Mouse (Mus musculus): ENCODE results near the gene Prr9.

Prr9 gene

DNA sequence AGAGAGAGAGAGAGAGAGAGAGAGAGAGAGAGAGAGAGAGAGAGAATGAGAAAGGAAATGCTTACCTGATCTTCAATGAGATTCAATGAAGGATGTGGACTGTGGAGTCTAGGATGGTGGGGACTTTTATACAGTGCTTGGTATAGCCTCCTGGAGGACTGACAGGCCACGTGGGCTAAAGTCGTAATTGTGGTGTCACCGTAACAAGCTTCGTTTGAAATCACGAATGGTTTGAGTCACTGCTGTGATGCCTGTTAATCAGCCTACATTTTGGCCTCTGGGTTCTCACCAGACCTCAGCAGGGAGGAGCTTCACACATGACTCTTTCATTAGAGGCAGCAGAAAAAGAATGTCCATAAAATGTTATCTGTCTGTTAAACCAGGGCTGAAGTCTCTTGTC is at the start of gene Prr9:
Prr9 (minus strand) TSS at position 101 of the 400 bp plus-strand sequence.
- DNase-seq = no peak

DNA sequence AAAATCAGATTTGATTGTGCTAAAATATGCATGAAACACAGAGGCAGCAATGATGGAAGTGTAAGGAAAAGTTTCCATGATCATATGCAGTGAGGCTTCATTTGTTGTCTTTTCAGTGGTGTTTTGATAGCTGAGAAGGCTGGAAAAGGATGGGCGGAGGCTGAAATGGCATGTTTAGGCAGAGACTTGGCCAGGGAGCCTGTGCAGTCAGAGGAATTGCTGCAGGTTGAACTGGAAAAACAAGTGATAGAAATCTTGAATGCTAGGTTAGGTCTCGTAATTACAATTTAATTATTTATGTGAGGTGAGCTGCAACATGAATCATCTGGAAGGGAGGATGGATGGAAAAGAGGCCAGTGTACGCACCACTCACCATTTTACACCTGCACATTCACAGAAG is 46.1 kb upstream of the Prr9 start:
- DNase-seq = peak; percentile 2 to 34

DNA sequence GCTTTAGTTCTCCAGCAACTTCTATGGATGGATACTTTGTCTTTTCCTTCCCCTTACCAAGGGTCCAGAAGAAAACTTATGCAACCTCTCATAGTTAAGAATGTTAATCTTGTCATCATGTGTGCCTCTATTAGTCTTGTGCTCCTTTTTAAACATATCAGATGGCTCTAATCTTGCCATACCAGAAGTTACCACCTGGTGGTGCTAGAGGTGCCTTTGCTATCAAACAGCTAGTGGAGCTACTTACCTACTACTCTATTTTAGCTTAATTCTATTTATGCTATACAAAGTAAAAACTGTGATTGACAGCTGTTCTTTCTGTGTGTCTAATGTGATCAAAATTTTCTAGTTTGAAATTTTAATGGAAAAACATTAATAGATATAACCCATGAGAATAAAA is 29.6 kb upstream of the Prr9 start:
- DNase-seq = peak in 1 of 2 experiments; percentile 70

DNA sequence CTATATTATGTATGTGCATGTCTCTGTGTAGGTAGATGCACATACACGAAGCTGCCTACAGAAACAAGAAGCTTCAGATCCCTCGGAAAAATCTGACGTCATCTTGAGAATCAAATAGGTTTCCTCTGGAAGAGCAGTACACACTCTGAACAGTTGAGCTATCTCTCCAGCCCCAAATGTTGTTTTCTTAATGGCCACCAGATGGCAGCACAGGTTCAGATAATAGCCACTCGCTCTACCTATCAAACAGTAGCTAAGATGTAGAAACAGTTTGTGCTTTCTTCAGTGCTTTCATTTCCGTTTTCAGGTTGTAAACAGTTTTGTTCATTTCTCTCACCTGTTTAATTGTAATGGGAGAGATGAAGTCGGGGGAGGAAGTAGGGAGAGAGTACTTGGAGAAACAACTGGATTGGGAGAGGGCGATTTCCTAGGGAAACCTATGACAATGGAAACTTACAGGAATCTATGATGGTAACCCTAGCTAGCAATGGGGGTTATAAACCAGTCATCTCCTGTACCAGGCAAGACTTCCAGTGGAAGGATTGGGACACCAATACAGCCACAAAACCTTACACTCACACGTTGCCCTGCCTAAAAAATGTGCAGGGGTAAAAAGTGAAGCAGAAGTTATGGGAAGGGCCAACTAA is 27.0 kb upstream of the Prr9 start:
- DNase-seq = peak; percentile 45 to 48

DNA sequence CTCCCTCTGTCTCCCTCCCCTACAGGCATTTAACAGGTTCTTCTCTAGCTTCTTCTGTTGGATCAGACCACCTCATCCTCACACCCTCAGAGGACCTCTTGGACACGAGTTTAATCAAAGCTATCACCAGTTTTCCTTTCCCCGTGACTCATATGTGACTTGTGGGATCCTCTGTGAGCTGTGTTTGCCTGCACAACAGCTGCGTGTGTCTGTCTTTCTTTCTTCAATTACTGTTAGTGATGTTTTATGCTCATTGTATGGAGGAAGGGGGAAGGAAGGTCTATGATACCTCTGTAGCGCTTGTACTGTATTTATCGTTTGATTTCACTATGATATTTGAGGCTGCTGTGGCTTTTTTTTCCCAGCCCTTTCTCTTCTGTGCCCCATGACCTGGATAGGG is 24.2 kb upstream of the Prr9 start:
- no peak for DNase-seq

DNA sequence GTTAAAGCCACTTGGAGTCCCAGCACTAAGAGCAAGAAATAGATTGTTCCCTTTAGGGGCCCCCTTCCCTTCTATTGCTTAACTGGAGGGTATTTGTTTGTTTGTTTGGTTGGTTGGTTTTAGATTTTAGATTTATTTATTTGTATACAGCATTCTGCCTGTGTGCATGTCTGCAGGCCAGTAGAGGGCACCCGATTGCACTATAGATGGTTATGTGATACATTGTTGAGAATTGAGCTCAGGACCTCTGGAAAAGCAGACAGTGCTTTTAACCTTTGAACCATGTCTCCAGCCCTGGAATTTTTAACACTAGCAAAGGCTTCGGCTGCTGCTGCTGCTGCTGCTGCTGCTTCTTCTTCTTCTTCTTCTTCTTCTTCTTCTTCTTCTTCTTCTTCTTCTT is 23.7 kb upstream of the Prr9 start:
- DNase-seq = peak in 1 of 2 experiments; percentile 39

DNA sequence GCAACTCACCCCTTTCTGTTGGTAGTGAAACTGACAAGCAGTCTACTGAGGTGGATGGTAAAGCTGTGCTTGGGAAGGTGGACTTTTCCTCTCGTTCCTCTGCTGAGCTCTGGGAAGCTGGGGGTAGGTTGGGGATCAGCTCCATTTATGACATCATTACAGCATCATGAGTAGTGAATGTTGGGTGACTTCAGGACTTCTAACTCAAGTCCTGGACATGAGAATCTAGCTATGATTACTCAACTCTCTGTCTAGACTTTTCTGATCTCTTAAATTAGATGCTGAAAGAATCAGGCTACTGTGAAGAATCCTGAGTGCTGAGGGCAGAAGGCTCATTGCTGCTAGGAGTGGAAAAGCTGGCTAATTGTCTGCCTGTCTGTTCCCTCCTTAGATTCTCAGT is 18.9 kb upstream of the Prr9 start, which contains the start of gene Lelp1:
Lelp1 (minus strand) TSS at position 101 of the 400 bp plus-strand sequence.
- no peak for DNase-seq

DNA sequence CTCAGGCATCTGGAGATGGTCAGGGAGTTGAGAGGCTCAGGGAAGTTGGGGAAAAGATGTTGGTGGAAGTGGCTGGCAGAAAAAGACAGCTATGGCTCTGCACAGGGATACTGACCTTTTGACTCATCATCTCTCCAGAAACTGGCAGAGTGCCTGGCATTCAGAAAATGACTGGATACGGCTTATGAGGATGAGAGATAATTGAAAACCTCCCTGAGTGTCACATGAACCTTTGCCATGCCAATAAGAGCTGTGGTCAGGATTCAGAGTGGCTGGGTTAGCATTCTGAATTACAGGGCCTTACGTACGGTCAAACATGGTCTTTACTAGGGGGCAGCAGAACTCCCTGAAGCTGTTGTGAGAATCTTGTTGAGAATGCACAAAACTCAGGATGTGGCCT is 2.8 kb downstream of the Prr9 start:
- no peak for DNase-seq

DNA sequence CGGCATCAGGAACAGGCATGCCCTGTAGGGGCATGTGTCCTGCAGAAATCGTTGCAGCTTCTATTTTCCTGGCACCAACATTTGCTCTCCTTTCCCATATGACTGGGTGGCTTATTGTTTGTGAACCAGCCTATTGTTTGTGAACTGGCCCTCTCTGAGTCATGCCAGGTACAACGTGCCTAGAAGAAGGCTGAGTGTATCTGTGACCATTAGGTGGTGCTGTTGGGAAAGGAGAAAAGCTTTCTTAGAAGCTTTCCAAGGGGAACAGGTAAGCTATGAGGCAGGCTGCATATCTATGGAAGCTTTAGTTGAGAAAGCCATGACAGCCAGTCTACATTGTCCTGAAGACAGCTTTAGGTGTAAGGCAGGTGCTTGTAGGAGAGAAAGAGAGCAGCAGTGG is 5.8 kb downstream of the Prr9 start:
- DNase-seq = peak in 1 of 2 experiments; percentile 15

DNA sequence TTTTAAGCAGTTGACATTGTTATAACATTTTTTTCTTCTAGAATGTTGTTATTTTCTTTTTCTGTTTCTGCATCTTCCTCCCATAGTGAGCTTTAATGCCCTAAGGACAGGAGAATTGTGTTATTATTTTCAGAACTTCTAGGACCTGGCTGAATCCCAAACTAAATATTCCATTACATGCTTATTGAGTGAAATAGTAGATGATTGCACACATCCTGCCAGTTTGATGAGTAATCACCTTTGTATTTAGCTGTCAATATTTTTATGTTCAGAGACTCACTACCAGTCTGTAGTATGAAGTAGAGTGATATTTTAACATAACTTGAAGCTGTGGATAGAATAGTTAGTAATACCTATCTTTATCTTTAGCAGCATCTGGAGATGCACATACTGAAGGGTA is 12.2 kb downstream of the Prr9 start:
- no peak for DNase-seq

DNA sequence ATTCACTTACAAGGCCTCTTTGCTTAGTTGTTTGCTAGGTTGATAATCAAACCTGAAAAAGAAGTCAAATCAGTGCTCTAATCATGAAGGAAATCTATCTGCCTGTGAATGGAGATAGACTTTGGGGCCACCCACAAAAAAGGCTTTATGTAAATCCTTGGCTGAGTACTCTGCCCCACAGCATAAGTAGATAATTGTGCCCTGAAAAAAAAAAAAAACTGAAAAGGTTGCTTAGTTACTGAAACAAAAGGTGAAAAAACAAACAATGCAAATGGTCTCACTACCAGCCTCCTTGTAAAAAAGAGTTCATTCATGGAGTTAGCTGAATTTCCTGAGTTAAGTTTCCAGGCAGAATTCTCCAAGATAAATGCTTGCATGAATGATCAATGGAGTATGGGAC is 13.0 kb downstream of the Prr9 start:
- no peak for DNase-seq

DNA sequence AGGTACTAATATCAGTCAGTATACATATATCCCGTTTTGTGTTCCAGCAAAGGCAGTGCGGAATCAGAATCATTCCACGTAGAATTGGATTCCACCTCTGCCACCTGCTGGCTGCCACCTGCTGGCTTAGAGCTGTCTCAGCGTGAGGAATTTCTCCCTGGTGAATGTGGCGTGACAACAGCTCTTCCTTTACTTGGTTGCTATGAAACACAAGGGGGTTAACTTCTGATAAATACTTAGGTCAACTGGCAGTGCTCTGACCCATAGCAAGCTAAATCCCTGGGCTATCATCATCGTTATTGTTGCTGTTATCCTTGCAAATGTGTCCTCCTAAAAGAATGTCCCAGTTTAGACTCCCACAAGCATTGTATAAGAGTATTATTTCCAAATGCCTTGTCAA is 17.2 kb downstream of the Prr9 start:
- DNase-seq = peak; percentile 56 to 61

DNA sequence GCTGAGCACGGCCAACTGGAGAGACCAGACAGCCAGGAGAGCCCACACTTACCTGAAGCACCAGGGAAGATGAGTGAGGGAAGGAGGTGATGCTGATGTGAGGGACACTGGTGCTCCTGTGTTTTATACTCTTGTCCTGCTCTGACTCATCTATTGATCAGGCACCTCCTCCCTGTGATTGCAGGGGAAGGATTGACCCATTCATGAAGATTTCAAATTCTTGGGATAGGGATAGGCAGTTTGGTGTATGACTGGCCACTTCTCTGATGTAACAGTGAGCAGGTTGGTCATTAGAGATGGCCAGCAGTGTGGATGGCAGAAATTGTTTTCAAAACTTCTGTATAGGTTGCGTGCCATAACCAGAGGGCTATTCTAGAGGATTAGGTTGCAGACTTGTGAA is 40.7 kb downstream of the Prr9 start, which contains the start of gene Lor:
Lor (minus strand) TSS at position 101 of the 400 bp plus-strand sequence.
- no peak for DNase-seq

DNA sequence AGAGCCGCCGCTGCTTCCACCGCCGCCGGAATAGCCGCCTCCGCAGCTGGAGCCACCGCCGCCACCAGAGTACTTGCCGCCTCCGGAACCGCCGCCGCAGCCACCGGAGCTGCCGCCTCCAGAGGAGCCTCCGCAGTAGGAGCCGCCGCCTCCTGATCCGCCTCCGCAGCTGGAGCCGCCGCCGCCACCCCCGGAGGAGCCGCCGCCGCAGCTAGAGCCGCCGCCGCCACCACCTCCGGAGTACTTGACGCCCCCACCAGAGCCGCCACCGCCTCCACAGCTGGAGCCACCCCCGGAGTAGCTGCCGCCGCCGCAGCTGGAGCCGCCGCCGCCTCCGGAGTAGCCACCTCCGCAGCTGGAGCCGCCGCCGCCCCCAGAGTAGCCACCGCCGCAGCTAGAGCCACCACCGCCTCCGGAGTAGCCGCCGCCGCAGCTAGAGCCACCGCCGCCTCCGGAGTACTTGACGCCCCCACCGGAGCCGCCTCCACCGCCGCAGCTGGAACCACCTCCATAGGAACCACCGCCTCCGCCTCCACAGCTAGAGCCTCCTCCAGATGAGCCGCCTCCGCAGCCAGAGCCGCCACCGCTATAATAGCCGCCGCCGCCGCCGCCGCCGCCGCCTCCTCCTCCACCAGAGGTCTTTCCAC is 42.3 kb downstream of the Prr9 start:
- DNase-seq = peak; percentile 37 to 67

DNA sequence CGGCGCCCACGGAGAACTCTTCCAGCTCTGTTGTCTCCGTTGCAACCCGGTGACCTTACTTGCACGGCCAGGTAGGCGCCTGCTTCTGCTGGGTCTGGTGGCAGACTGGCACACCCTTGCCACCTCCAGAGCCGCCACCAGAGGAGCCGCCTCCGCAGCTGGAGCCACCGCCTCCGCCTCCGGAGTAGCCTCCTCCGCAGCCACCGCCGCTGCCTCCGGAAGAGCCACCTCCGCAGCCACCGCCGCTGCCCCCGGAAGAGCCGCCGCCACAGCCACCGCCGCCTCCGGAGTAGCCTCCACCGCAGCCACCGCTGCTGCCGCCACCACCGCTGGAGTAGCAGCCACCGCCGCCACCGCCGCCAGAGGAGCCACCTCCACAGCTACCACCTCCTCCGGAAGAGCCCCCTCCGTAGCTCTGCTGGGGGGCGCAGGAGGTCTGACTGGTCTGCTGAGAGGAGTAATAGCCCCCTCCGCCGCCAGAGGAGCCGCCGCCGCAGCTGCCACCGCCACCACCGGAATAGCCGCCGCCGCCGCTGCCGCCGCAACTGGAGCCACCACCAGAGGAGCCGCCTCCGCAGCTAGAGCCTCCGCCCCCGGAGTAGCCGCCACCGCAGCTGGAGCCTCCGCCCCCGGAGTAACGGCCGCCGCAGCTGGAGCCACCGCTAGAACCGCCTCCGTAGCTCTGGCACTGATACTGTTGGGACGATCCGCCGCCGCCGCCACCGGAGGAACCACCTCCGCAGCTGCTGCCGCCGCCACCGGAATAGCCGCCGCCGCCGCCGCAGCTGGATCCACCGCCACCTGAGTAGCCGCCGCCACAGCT is 43.1 kb downstream of the Prr9 start:
- peak; percentile 66 to 85 for DNase-seq

All from kidney, postnatal 25 days (tissue).